Mouse (Mus musculus) liver, embryonic 14.5 days (tissue): Measurements from ENCODE around the gene Add3. TPM values are rescaled to one million over a fixed set of nuclear protein-coding genes. Genes with fewer than 3 reads are reported as not detected.
A peak's percentile ranks its signal among the peaks of the same experiment; 100 is the strongest.

Experiments used
- ATAC-seq: fragments of 200-750 bp; cut with Nextera tagmentation; 2 replicates; pipeline ENCODE4 v1.8.0; 2017; ENCODE audit warnings: moderate number of reproducible peaks, mild to moderate bottlenecking, moderate library complexity; ENCODE audit not compliant: insufficient read depth
- DNase-seq, 3 experiments: peaks; one replicate each; pipeline ENCODE4 v3.0.0-alpha.2; 2012 to 2013; ENCODE audit warnings: low read depth in 3 of 3, low spot score in 3 of 3
- H3K27ac ChIP-seq: fragments of 300-500 bp; sonication (generic); 2 replicates; pipeline ENCODE4 v1.5.1; 2014; ENCODE audit warnings: moderate library complexity, mild to moderate bottlenecking, control low read depth, inconsistent platforms
- H3K27me3 ChIP-seq: fragments of 300-500 bp; sonication (generic); 2 replicates; pipeline ENCODE4 v1.6.1; 2014; ENCODE audit warnings: mild to moderate bottlenecking, low read length, moderate library complexity; ENCODE audit not compliant: control insufficient read depth, insufficient read depth
- H3K36me3 ChIP-seq: fragments of 300-500 bp; sonication (generic); replicated peaks from 2 replicates; pipeline ENCODE4 v1.6.1; 2014; ENCODE audit warnings: low read depth; ENCODE audit not compliant: control insufficient read depth, insufficient read depth
- H3K4me1 ChIP-seq, 2 experiments: fragments of 200-500 bp in 1 of 2; fragments of 300-500 bp in 1 of 2; sonication (generic) in 1 of 2; replicated peaks; 2 replicates each; pipeline ENCODE4 v1.6.1; 2012 to 2014; ENCODE audit warnings: antibody characterized with exemption in 1 of 2, inconsistent platforms in 1 of 2, low read length in 1 of 2; ENCODE audit not compliant: control insufficient read depth in 2 of 2, insufficient read depth in 2 of 2
- H3K4me2 ChIP-seq: fragments of 300-500 bp; sonication (generic); 2 replicates; pipeline ENCODE4 v1.6.1; 2014; ENCODE audit warnings: low read depth, mild to moderate bottlenecking, control low read depth, moderate library complexity
- H3K4me3 ChIP-seq, 2 experiments: fragments of 200-500 bp in 1 of 2; fragments of 300-500 bp in 1 of 2; sonication (generic) in 1 of 2; 2 replicates each; pipeline ENCODE4 v1.5.1; 2012 to 2014; ENCODE audit warnings: low read depth in 2 of 2, low read length in 2 of 2, mild to moderate bottlenecking in 2 of 2, control low read depth in 1 of 2, inconsistent platforms in 1 of 2, moderate library complexity in 1 of 2; ENCODE audit not compliant: insufficient read depth in 1 of 2
- H3K9ac ChIP-seq: fragments of 300-500 bp; sonication (generic); replicated peaks from 2 replicates; pipeline ENCODE4 v1.6.1; 2014; ENCODE audit warnings: mild to moderate bottlenecking, control low read depth, moderate library complexity
- H3K9me3 ChIP-seq: fragments of 300-500 bp; sonication (generic); 2 replicates; pipeline ENCODE4 v1.6.1; 2016; ENCODE audit warnings: low read length, mixed read lengths; ENCODE audit not compliant: control insufficient read depth
- CTCF ChIP-seq: IDR thresholded peaks from 2 replicates; pipeline ENCODE4 v1.5.1; 2016; ENCODE audit warnings: antibody characterized with exemption, low read depth, control low read depth
- EP300 ChIP-seq: IDR thresholded peaks from 2 replicates; pipeline ENCODE4 v1.6.1; 2016; ENCODE audit warnings: antibody characterized with exemption, low read depth
- WGBS: fragments of 180-500 bp; shearing (Covaris S2); extraction: QIAGEN DNeasy Blood & Tissue Kit; methylation state at CpG from one replicate; pipeline ENCODE4 v1.1.7; 2014; ENCODE audit not compliant: insufficient replicate concordance; 5-methylcytosine and 5-hydroxymethylcytosine counted together
- polyA plus RNA-seq, 2 experiments: library from polyadenylated mRNA; depleted of rRNA in 1 of 2; stranded (reverse) in 1 of 2; unstranded in 1 of 2; fragments of >200 nt; fragmentation: Nextera tagmentation in 1 of 2; extraction: Ambion mirVana in 1 of 2; gene quantifications; 2 replicates each; pipeline versions ENCODE4 v1.2.1 to v1.2.3; 2012 to 2014

Add3 gene
- polyA plus RNA-seq, 2 experiments: 12.7 to 21.7 TPM

DNA sequence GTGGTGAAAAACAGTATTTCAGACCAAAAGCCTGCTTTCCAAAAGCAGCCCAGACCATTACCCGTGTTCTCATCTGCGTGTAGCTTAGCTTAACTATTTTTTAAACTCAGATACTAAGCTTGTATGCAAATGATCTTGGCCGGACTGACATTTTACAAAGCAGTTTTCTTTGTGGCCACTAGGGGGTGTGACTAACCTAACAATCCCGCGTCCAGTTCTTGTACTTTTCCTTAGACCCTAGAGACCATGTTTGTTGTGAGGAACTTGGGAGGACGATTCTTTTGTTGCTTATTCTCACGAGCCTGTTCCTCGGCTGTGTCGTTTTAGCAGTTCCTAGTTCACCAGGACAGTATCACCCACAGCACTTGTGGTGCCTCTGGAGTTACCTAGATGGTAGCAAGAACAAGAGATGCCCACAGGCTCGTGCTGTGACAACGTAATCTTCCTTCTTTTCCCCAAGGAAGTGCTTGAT, 107.8 kb downstream of the Add3 start:
- DNase-seq (peak; percentile 55 to 65 (median 58)), ATAC-seq (peak; percentile 74)
- peaks cover 16 to 19% of the 10 kb centered on the region in 2 experiments for H3K4me1 ChIP-seq
- TF ChIP-seq CTCF (peak; percentile 89), EP300 (peak; percentile 26; the same call in 1 of the 2 replicates)
- WGBS: 19% methylated on average over 11 of the region's 11 CpGs
- no peaks in the 10 kb centered on the region; the same call in 1 of the 2 replicates for H3K36me3 ChIP-seq
- no peak overlapping the region for H3K4me3 ChIP-seq
- peak overlapping the region; percentile 42 for H3K4me2 ChIP-seq
- H3K27me3 ChIP-seq: no peaks in the 10 kb centered on the region
- H3K9me3 ChIP-seq: no peaks in the 10 kb centered on the region
- peak overlapping the region; percentile 23 for H3K27ac ChIP-seq
- H3K9ac ChIP-seq: no peak overlapping the region; the same call in 1 of the 2 replicates

GRCm38 (mm10) chr19:53251015-53251414, 110.8 kb downstream of the Add3 start:
- Histone ChIP-seq H3K27ac (no peak overlapping the region), H3K4me2 (no peak overlapping the region), H3K9me3 (no peaks in the 10 kb centered on the region), H3K9ac (no peak overlapping the region), H3K4me3 (no peak overlapping the region), H3K27me3 (no peaks in the 10 kb centered on the region), H3K36me3 (no peaks in the 10 kb centered on the region), H3K4me1 (peaks cover 29 to 32% of the 10 kb centered on the region in 2 experiments)
- TF ChIP-seq CTCF (no peak), EP300 (no peak)
- DNase-seq (no peak), ATAC-seq (no peak)
- 73% methylated on average over 7 of the region's 7 CpGs for WGBS

GRCm38 (mm10) chr19:53251656-53252055, 111.4 kb downstream of the Add3 start:
- H3K36me3 ChIP-seq: no peaks in the 10 kb centered on the region
- H3K4me2 ChIP-seq: no peak overlapping the region
- no peak for DNase-seq
- ATAC-seq: no peak
- H3K4me1 ChIP-seq: peaks cover 36 to 38% of the 10 kb centered on the region in 2 experiments
- no peak overlapping the region for H3K9ac ChIP-seq
- H3K9me3 ChIP-seq: no peaks in the 10 kb centered on the region
- H3K27me3 ChIP-seq: no peaks in the 10 kb centered on the region
- WGBS: 77% methylated on average over 3 of the region's 3 CpGs
- peak overlapping the region; percentile 19; the same call in 1 of the 2 replicates for H3K27ac ChIP-seq
- H3K4me3 ChIP-seq: no peak overlapping the region
- TF ChIP-seq CTCF (no peak), EP300 (no peak)

- H3K36me3 ChIP-seq: no peaks in the 10 kb centered on the region
- H3K4me2 ChIP-seq: no peak overlapping the region
- peaks cover 36 to 42% of the 10 kb centered on the region in 2 experiments for H3K4me1 ChIP-seq
- H3K27me3 ChIP-seq: no peaks in the 10 kb centered on the region
- no peak overlapping the region; the same call in none of the 2 replicates for H3K27ac ChIP-seq
- no peaks in the 10 kb centered on the region for H3K9me3 ChIP-seq
- WGBS: 67% methylated on average over 15 of the region's 15 CpGs
- ATAC-seq: no peak
- H3K4me3 ChIP-seq: no peak overlapping the region
- H3K9ac ChIP-seq: no peak overlapping the region
- no peak for DNase-seq
- TF ChIP-seq EP300 (no peak), CTCF (no peak)
These were observed 112.1 kb downstream of the Add3 start for GRCm38 (mm10) chr19:53252111-53253028.

DNA sequence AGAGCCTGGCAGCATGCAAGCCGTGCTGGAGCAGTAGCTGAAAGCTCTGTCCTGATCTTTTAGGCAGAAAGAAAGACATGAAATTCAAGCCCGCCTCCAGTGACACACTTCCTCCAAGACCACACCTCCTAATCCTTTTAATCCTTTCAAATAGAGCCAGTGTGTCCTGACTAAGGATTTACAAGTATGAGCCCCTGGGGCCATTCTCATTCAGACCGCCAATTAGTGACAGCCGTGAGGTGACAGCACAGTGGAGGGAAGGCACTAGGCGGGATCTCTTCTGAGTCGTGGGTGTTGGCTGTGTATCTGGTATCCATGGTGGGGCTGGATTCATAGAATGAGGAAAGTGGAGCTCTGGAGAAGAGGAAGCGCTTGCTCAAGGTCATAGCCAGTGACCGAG, 116.1 kb downstream of the Add3 start:
- H3K36me3 ChIP-seq: no peaks in the 10 kb centered on the region
- ATAC-seq (peak; percentile 9; the same call in 1 of the 2 replicates), DNase-seq (no peak)
- H3K9me3 ChIP-seq: no peaks in the 10 kb centered on the region
- H3K4me3 ChIP-seq: no peak overlapping the region; a peak in 1 of 4 replicates
- TF ChIP-seq EP300: no peak
- no peak for TF ChIP-seq CTCF
- peak overlapping the region; percentile 98 for H3K27ac ChIP-seq
- no peaks in the 10 kb centered on the region for H3K27me3 ChIP-seq
- H3K4me2 ChIP-seq: peak overlapping the region; percentile 83
- peaks cover 56 to 59% of the 10 kb centered on the region in 2 experiments for H3K4me1 ChIP-seq
- H3K9ac ChIP-seq: peak overlapping the region; percentile 68
- 81% methylated on average over 8 of the region's 8 CpGs for WGBS
